Mouse (Mus musculus): ENCODE data around the gene Tdrd1. TPM values are rescaled to one million over a fixed set of nuclear protein-coding genes. Genes with fewer than 3 reads are reported as not detected.

Tdrd1 gene
- polyA plus RNA-seq, 1 experiment: not detected

GRCm38 (mm10) chr19:56873816-56874600 is 48.0 kb downstream of the Tdrd1 start, which contains the start of gene Vwa2:
Gene Vwa2 (plus strand): TSS chr19:56874249.
- peaks cover 2% of the 10 kb centered on the region; the same call in 1 of the 2 replicates for H3K4me1 ChIP-seq (ENCODE audit: control insufficient read depth, insufficient read depth, insufficient read length, low read length)
- peak within 1 kb of the TSS; percentile 37 for H3K4me3 ChIP-seq (ENCODE audit: insufficient read depth, low read depth, low read length)
- no peak within 1 kb of the TSS for H3K27ac ChIP-seq (replicated peaks; ENCODE audit: low read depth, low read length)

GRCm38 (mm10) chr19:56874601-56875315 is 48.7 kb downstream of the Tdrd1 start:
- H3K4me3 ChIP-seq (ENCODE audit: insufficient read depth, low read depth, low read length): no peak overlapping the region
- H3K27ac ChIP-seq (replicated peaks; ENCODE audit: low read depth, low read length): no peak overlapping the region
- H3K4me1 ChIP-seq (ENCODE audit: control insufficient read depth, insufficient read depth, insufficient read length, low read length): peaks cover 2% of the 10 kb centered on the region; the same call in 1 of the 2 replicates

- Histone ChIP-seq H3K4me3 (ENCODE audit: insufficient read depth, low read depth, low read length) (no peak overlapping the region), H3K27ac (replicated peaks; ENCODE audit: low read depth, low read length) (no peak overlapping the region), H3K4me1 (ENCODE audit: control insufficient read depth, insufficient read depth, insufficient read length, low read length) (peaks cover 2% of the 10 kb centered on the region; the same call in 1 of the 2 replicates)
Observed at GRCm38 (mm10) chr19:56877364-56877763, 51.4 kb downstream of the Tdrd1 start.

- no peak overlapping the region for H3K27ac ChIP-seq (replicated peaks; ENCODE audit: low read depth, low read length)
- H3K4me3 ChIP-seq (ENCODE audit: insufficient read depth, low read depth, low read length): no peak overlapping the region
- no peaks in the 10 kb centered on the region for H3K4me1 ChIP-seq (ENCODE audit: control insufficient read depth, insufficient read depth, insufficient read length, low read length)
Observed at GRCm38 (mm10) chr19:56887879-56888278, 61.9 kb downstream of the Tdrd1 start.

GRCm38 (mm10) chr19:56888654-56889053 is 62.6 kb downstream of the Tdrd1 start:
- Histone ChIP-seq H3K27ac (replicated peaks; ENCODE audit: low read depth, low read length) (no peak overlapping the region), H3K4me1 (ENCODE audit: control insufficient read depth, insufficient read depth, insufficient read length, low read length) (no peaks in the 10 kb centered on the region), H3K4me3 (ENCODE audit: insufficient read depth, low read depth, low read length) (no peak overlapping the region)

GRCm38 (mm10) chr19:56891438-56891837 is 65.4 kb downstream of the Tdrd1 start:
- H3K4me1 ChIP-seq (ENCODE audit: control insufficient read depth, insufficient read depth, insufficient read length, low read length): no peaks in the 10 kb centered on the region
- H3K4me3 ChIP-seq (ENCODE audit: insufficient read depth, low read depth, low read length): no peak overlapping the region
- no peak overlapping the region for H3K27ac ChIP-seq (replicated peaks; ENCODE audit: low read depth, low read length)

- Histone ChIP-seq H3K4me3 (ENCODE audit: insufficient read depth, low read depth, low read length) (no peak overlapping the region), H3K4me1 (ENCODE audit: control insufficient read depth, insufficient read depth, insufficient read length, low read length) (no peaks in the 10 kb centered on the region), H3K27ac (replicated peaks; ENCODE audit: low read depth, low read length) (no peak overlapping the region)
Observed at GRCm38 (mm10) chr19:56892586-56892985, 66.6 kb downstream of the Tdrd1 start.

- no peak overlapping the region for H3K27ac ChIP-seq (replicated peaks; ENCODE audit: low read depth, low read length)
- no peak overlapping the region for H3K4me3 ChIP-seq (ENCODE audit: insufficient read depth, low read depth, low read length)
- no peaks in the 10 kb centered on the region for H3K4me1 ChIP-seq (ENCODE audit: control insufficient read depth, insufficient read depth, insufficient read length, low read length)
Observed at GRCm38 (mm10) chr19:56893326-56893725, 67.3 kb downstream of the Tdrd1 start.

GRCm38 (mm10) chr19:56897654-56898053 is 71.6 kb downstream of the Tdrd1 start:
- no peaks in the 10 kb centered on the region for H3K4me1 ChIP-seq (ENCODE audit: control insufficient read depth, insufficient read depth, insufficient read length, low read length)
- H3K27ac ChIP-seq (replicated peaks; ENCODE audit: low read depth, low read length): no peak overlapping the region
- H3K4me3 ChIP-seq (ENCODE audit: insufficient read depth, low read depth, low read length): no peak overlapping the region

- Histone ChIP-seq H3K4me1 (ENCODE audit: control insufficient read depth, insufficient read depth, insufficient read length, low read length) (no peaks in the 10 kb centered on the region), H3K27ac (replicated peaks; ENCODE audit: low read depth, low read length) (no peak overlapping the region), H3K4me3 (ENCODE audit: insufficient read depth, low read depth, low read length) (no peak overlapping the region)
Observed at GRCm38 (mm10) chr19:56904095-56904494, 78.1 kb downstream of the Tdrd1 start.

- Histone ChIP-seq H3K4me1 (ENCODE audit: control insufficient read depth, insufficient read depth, insufficient read length, low read length) (no peaks in the 10 kb centered on the region), H3K27ac (replicated peaks; ENCODE audit: low read depth, low read length) (no peak overlapping the region), H3K4me3 (ENCODE audit: insufficient read depth, low read depth, low read length) (no peak overlapping the region)
Observed at GRCm38 (mm10) chr19:56905395-56905794, 79.4 kb downstream of the Tdrd1 start.

GRCm38 (mm10) chr19:56907850-56908249 is 81.8 kb downstream of the Tdrd1 start:
- Histone ChIP-seq H3K4me1 (ENCODE audit: control insufficient read depth, insufficient read depth, insufficient read length, low read length) (no peaks in the 10 kb centered on the region), H3K4me3 (ENCODE audit: insufficient read depth, low read depth, low read length) (no peak overlapping the region), H3K27ac (replicated peaks; ENCODE audit: low read depth, low read length) (no peak overlapping the region)

- Histone ChIP-seq H3K27ac (replicated peaks; ENCODE audit: low read depth, low read length) (no peak overlapping the region), H3K4me3 (ENCODE audit: insufficient read depth, low read depth, low read length) (no peak overlapping the region), H3K4me1 (ENCODE audit: control insufficient read depth, insufficient read depth, insufficient read length, low read length) (no peaks in the 10 kb centered on the region)
Observed at GRCm38 (mm10) chr19:56908472-56909270, 82.7 kb downstream of the Tdrd1 start.

GRCm38 (mm10) chr19:56910561-56910960 is 84.6 kb downstream of the Tdrd1 start:
- Histone ChIP-seq H3K4me3 (ENCODE audit: insufficient read depth, low read depth, low read length) (no peak overlapping the region), H3K4me1 (ENCODE audit: control insufficient read depth, insufficient read depth, insufficient read length, low read length) (no peaks in the 10 kb centered on the region), H3K27ac (replicated peaks; ENCODE audit: low read depth, low read length) (no peak overlapping the region)

GRCm38 (mm10) chr19:56913761-56914160 is 87.8 kb downstream of the Tdrd1 start:
- H3K4me1 ChIP-seq (ENCODE audit: control insufficient read depth, insufficient read depth, insufficient read length, low read length): no peaks in the 10 kb centered on the region
- no peak overlapping the region for H3K27ac ChIP-seq (replicated peaks; ENCODE audit: low read depth, low read length)
- no peak overlapping the region for H3K4me3 ChIP-seq (ENCODE audit: insufficient read depth, low read depth, low read length)
